Mouse (Mus musculus) megakaryocyte, embryonic 14.5 days (primary cell): ENCODE data around the gene Tmem38b.

ENCODE experiments used
- FLI1 ChIP-seq: IDR thresholded peaks from 2 replicates; pipeline ENCODE4 v1.6.1; 2012; ENCODE audit warnings: low read length, inconsistent platforms, mixed read lengths
- GATA1 ChIP-seq: IDR thresholded peaks from 3 replicates; pipeline ENCODE4 v1.6.1; 2012; ENCODE audit warnings: mixed read lengths, low read length, inconsistent platforms, borderline replicate concordance

DNA sequence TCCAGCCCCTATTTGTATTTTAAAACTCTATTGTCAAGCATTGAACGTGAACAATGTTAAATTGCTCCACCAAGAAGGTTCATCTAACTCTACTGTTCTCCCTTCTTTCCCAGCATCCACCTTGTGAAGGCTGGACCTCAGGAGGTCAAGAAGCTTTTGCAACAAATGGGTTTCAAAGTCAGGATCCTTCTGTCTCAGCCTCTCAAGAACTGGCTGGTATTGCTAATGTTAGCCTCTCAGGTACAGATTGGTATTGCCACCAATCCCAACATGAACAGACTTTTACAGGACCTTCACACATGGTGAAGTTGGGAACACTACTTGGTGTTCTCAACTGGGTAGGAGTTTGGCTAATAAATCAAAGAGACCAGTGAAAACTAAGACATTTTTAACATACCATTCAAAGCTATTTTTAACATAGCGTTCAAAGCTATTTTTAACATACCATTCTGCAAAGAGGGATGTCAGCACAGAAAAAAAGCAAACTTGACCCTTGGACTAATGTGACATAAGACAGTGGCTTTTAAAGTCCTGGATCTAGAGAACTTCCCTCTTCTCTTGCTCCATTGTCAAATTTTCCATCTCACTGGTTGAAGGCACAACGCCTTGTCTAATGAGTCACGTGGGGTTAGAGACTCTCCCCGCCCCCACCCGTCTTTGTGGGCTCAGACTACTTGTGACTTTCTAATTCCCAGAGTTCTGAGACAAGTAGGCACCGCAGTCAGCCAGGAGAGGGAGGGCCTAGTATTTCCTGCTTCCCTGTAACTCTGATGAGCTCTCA lies 26.8 kb upstream of the Tmem38b start:
- TF ChIP-seq FLI1: no peak
- TF ChIP-seq GATA1: no peak
